Mouse (Mus musculus) left cerebral cortex, adult 6 months (tissue): ENCODE measurements around the gene Vmn1r219. TPM values are rescaled to one million over a fixed set of nuclear protein-coding genes. Genes with fewer than 3 reads are reported as not detected.

Source experiments
- long read RNA-seq, 2 experiments: library from polyadenylated mRNA; unstranded; transcript quantifications; one replicate each; pipeline ENCODE4 v2.0.0; 2019 to 2020
- polyA plus RNA-seq: library from polyadenylated mRNA; unstranded; fragments of <200 nt; fragmentation: Nextera tagmentation; gene quantifications from 2 replicates; pipeline ENCODE4 v1.2.3, GENCODE M21; 2021

Vmn1r219 gene
- not detected in 2 replicates for polyA plus RNA-seq
- long read RNA-seq, experiment 1 = 0 reads
- long read RNA-seq, experiment 2 = 0 reads

DNA sequence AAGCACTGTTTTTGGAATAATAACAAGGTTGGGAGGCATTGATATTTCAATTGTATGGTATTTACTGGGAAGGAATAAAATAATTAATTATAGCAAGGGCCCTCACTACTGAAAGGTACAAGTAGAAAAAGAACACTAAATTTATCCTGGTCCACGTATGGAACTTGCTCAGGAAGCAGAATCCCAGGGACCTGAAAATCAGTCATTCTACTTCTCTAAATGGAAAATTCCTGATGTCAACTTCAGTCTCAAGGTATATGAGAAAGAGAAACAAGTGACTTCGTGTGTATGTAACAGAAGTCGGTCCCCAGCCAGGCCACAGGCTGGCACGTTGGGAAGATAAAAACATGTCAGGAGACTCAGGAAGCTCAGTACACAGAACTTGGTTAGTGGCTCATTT lies at the start of gene Vmn1r219:
Gene Vmn1r219 (plus strand): TSS at position 301 of the 400 bp plus-strand sequence.

DNA sequence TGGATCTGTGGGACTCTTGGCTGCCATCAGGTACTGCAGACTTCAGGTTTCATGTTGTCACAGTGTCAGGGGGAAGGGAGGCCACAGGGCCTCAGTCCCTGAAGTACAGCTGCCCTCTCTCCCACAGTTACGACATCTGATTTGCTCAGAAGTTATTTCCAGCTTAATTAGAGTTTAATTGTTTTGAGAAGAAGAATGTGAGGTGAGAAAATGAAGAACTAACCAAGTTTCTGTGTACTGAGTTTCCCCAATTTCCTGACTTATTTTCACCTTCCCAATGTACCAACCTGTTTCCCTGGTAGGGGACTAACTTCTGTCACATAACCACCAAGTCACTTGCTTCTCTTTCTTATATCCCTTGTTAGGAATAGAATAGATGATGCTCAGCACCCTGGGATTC lies 41.0 kb upstream of the Vmn1r219 start, which contains the start of gene Vmn1r217:
Gene Vmn1r217 (minus strand): TSS at position 101 of the 400 bp plus-strand sequence.

GRCm38 (mm10) chr13:23133099-23133498 lies 26.0 kb upstream of the Vmn1r219 start, which contains the start of gene Vmn1r218:
Vmn1r218 (plus strand) TSS chr13:23133155.

DNA sequence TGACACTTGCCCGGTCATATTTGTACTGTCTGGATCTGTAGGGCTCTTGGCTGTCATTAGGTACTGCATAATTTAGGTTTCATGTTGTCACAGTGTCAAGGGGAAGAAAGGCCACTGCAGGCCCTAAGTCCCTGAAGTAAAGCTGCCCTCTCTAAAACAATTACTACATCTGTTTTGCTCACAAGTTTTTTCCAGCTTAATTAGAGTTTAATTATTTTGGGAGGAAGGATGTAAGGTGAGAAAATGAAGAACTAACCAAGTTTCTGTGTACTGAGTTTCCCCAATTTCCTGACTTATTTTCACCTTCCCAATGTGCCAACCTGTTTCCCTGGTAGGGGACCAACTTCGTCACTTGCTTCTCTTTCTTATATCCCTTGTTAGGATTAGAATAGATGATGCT lies 28.8 kb downstream of the Vmn1r219 start, which contains the start of gene Vmn1r220:
Gene Vmn1r220 (minus strand): TSS at position 101 of the 400 bp plus-strand sequence.

DNA sequence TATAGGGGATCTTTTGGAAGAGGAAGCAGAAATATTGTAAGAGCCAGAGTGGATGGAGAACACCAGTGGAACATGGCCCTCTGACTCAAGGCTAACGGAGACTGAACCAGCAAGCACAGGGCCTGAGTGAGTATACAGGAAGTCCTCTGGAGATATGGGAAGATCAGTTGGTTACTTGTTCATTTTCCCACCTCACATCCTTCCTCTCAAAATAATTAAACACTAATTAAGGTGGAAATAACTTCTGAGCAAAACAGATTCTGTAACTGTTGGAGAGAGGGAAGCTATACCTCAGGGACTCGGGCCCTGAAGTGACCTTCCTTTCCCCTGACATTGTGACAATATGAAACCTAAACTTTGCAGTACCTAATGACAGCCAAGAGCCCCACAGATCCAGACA lies 54.7 kb downstream of the Vmn1r219 start, which contains the start of gene Vmn1r221:
Gene Vmn1r221 (plus strand): TSS at position 301 of the 400 bp plus-strand sequence.

Other genes with a start within 250 kb of the Vmn1r219 start
- gene Vmn1r213, start 151.7 kb upstream of the Vmn1r219 start, polyA plus RNA-seq = not detected in 2 replicates
- gene Vmn1r214, start 128.9 kb upstream of the Vmn1r219 start, polyA plus RNA-seq = not detected in 2 replicates
- not detected in 2 replicates for gene Vmn1r215, start 91.3 kb upstream of the Vmn1r219 start, polyA plus RNA-seq
- not detected in 2 replicates for gene Vmn1r217, start 41.1 kb upstream of the Vmn1r219 start, polyA plus RNA-seq
- gene Vmn1r218, start 26.2 kb upstream of the Vmn1r219 start, polyA plus RNA-seq = not detected in 2 replicates
- not detected in 2 replicates for gene Vmn1r220, start 28.7 kb downstream of the Vmn1r219 start, polyA plus RNA-seq
- gene Vmn1r221, start 54.8 kb downstream of the Vmn1r219 start, polyA plus RNA-seq = not detected in 2 replicates
- not detected in 2 replicates for gene Vmn1r222, start 76.6 kb downstream of the Vmn1r219 start, polyA plus RNA-seq
- gene Vmn1r223, start 87.8 kb downstream of the Vmn1r219 start, polyA plus RNA-seq = not detected in 2 replicates
- gene Zfp322a, start 209.9 kb downstream of the Vmn1r219 start, polyA plus RNA-seq = 11.4 and 15.5 TPM in 2 replicates